Mouse (Mus musculus) cerebellum, postnatal 36 days (tissue): ENCODE measurements around the gene Cfap69.
"Not testable (repeated sequence)": the region's sequence is repeated elsewhere in the genome, so short reads cannot be mapped to it uniquely, and the experiment has no call there.

ENCODE experiments used
- DNase-seq, 2 experiments: peaks; one replicate each; pipeline ENCODE4 v3.0.0; 2021 to 2022; ENCODE audit warnings: mixed read lengths in 2 of 2

Gene Cfap69

DNA sequence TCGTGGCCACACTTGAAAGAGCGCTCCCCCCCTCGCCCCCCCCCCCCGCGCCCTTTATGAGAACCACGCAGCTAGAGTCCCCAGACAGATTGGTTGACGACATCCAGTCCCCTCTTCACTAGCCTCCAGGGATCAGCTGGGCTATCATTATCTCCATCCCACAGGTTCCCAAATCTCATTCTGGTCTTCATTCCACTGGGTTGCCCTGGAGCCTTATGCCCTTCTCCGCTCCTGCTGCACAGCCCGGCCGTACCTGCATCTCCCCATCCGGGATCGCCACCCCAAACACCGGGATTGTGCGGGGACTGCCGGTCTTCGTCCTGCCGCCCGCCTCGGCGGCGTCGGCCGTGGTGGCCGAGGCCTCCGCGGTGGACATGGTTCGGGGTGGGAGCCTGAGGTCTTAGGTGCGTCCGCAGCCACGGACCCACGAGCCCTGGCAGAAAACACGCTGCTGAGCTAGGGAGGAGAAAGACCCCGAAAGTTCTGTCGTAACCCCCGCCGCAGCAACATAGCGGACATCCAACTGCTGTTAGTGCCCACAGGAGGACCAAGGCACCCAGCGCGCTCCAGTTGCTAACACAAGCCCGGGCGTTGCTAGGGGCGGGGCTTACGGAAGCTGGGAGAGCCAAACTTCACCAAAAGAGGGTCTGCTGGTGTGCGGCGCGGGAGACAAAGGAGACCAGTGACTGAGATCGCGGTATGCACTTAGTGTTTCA, at the start of gene Cfap69:
TSS of gene Cfap69 (minus strand) at position 585 of the 716 bp plus-strand sequence.
- DNase-seq: peak; percentile 87 to 90

DNA sequence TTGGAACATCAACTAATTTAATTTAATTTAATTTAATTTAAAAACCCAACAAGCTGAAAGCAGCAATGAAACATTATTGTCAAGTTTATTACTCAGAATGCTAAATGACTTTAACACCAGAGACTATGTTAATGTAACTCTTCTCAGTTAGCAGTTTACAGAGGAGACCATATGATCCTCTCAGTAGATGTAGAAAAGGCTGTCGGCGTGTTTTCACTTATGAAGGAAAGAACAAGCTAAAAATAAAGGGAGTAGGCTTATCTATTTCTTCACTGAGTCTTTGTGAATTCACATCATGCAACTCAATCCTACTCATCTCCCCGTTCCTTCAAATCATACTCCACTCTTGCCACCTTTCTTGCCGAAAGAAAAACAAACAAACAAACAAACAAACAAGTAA, 47.0 kb upstream of the Cfap69 start:
- DNase-seq: no peak

DNA sequence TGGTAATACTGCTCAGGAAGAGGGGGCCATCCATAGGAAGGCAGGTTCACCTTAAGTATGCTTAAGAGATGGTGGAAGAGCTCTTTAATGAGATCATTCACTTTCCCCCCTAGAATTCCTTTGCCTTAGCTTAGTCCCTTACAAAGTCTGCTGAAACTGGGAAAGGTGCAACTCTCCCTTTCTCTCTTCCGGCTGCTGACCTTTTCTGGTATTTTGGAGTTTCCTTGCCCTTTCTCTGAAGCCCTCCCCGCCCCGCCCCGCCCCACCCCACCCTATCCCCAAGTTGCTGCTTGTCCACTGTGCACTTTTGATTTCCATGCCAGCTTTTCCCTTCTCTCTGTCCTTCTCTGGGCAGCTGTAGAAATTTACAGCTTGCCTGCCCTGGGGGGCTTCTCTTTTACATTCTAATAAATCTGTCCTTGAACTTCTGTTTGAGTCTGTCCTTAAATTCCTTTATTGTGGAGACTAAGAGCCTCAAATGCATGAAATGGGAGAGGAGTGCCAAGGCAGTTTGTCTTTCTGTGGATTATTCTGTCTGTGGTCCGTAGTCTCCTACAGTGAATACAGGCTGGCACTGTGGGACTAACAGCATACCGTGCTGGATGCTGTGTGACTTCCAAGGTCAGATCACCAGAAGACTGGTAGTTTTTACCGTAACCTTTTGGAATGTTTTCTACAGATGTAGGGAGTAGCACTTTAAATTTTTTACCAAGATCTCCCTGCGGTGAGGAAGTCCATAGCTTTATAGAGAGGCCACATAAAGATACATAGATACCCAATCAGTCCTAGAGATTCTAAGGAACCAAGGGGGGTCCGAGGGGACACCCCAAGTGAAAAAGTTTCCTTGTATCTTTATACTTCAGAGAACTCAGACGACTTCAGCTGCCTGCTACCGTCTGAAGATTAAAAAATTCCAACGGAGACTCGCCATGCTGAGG, 43.6 kb upstream of the Cfap69 start:
- DNase-seq: no peak

DNA sequence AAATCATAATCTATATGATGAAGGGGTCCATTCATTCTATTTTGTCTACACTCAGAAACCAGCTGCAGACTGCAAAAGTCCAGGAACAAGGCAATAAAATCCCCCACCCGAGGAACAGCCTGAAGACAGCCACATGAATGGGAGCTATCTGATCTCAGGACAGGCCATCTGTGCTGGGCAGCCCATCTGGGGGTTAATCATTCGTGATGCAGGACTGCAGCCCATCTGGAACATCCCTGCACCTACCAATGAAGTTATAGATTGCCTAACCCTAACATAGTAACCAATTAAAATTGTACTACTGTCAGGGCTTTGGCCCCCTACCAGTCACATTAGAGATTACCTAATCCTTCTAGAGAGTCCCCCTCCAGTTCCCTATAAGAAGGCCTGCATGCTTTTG, 41.0 kb upstream of the Cfap69 start:
- no peak for DNase-seq

DNA sequence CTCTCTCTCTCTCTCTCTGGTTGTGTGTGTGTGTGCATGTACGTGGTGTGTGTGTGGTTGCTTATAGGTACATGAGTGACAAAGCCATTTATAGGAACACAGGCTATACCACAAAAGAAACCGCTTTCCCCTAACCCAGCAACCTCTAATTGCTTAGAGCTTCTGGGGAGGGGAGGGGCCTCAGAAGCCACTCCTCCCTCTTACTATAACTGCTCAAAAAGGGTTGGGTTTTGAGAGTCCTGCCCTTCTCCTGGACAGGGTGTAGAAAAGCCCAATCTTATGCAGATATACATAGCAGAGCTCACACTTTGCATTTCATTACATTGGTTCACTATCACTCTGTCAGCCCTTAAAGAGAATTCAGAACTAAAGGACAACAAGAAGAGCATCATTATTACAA, 36.3 kb upstream of the Cfap69 start:
- DNase-seq: no peak

DNA sequence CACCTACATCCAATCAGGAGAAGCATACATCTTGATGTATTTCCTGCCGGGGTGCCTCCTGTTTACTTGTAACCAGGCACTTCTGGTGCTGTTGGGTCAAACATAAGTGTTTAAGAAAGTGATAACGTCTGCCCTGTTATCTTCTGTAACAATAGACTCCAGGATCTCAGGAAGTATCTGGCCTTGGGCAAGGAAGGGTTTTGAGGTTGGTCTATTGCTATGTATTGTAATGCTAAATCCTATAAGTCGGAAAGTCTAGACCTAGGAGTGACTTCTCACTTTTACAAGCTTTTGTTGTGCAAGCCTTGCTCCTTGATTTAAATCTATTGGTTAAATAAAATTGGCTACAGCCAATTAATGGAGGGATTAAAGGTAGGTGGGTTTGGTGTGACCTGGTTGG, 34.8 kb upstream of the Cfap69 start:
- DNase-seq: no peak

DNA sequence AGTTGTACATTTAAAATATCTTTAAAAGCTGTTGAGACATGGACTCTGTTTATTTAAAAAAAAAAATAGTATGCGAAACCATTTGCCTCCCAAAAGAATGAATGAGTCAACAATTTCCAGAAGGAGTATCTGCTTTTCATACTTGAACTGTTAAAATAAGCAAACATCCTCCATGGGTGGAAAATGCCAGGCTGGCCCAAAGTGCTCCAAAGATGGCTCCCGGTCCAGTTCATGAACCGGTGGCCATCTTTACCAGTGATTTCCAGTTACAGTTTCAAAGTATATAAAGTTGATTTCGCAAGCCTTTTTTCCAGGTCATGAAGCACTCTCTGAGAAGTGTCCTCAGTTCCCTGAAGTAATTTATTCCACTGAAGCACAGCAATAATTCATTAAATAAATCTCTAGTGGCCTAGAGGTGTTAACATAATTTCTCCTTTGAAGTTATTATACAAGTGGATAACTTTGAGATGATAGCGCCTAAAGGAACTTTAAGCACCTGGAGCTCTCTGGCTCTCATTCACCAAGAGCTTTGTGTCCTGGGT, 31.4 kb upstream of the Cfap69 start:
- DNase-seq: no peak

DNA sequence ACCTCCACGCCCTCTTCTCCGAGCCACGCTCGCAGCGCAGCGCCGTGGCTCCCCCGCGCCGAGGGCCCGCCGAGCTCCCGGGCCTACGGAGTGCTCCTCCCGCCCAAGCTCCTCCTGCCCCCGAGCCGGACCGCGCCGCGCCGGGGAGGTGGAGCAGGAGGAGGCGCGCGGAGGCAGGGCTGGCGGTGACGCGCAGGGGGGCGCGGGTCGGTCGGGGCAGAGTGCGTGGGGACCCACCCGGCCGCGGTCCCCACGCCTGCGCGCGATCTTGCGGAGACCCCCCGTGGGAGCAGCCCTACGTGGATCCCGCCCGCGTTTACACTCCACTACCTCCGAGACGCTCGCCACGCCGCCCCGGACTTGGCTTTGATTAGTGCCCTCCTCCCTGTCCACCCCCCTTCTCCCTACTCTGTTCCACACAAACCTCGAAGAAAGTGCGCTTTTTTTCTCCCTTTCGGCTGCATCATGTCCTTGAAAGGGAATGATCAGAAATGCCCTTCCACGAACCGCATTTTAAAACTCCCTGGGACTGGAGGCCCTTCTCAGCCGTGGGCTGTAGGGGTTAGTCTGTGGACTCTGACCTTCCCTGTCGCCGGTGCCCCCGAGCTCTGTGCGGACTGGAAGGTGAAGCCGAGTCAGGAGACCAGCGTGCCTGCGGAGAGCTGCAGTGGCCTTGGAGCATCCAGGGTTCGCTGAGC, 30.1 kb upstream of the Cfap69 start, which contains the start of gene Steap2:
TSS of gene Steap2 (minus strand) at position 623 of the 698 bp plus-strand sequence.
- peak; percentile 44 to 57 for DNase-seq

DNA sequence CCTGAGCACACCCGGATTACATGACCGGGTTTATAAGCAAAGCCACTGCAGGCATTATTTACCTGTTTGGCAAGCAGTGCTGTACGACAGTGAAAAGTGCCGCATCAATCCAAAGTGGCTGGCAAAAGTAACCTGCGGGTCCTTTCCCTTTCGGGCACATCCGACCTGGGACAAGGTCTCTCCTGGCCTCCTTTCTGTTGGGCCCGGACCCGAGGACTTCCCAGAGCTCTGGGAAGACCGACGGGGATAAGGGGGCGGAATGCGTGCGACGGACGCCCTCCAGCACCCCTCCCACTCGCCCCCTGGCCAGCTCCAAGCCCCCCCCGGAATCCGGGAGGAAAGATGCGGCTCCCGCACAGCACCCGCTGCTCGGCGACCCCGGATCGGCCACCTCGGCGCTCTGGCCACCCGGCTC, 29.5 kb upstream of the Cfap69 start:
- DNase-seq: peak in 1 of 2 experiments; percentile 31

DNA sequence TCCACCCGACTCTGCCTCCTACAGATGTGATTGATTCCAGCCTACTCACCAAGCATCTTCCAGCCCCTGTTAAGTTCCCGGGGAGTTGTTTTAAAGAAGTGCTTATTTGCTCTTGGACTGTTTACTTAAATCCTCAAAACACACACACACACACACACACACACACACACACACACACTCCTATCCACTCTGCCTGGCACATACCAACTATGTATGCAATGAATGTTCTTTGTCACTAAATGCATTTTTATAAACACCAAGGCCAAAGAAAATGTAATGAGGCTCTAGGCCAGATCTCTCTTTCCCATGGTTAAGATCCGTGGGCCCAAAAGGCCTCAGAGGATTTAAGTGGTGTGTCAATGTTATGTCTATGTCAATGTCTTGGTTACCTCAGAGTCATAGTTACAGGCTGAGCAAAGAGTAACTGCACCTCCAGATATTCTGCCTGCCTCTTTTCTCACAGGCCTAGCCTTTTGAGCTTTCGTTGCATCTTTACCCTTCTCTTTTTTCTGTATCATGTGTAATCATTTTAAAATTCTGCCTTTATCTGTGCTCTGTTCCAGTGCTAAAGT, 28.2 kb upstream of the Cfap69 start:
- no peak for DNase-seq

DNA sequence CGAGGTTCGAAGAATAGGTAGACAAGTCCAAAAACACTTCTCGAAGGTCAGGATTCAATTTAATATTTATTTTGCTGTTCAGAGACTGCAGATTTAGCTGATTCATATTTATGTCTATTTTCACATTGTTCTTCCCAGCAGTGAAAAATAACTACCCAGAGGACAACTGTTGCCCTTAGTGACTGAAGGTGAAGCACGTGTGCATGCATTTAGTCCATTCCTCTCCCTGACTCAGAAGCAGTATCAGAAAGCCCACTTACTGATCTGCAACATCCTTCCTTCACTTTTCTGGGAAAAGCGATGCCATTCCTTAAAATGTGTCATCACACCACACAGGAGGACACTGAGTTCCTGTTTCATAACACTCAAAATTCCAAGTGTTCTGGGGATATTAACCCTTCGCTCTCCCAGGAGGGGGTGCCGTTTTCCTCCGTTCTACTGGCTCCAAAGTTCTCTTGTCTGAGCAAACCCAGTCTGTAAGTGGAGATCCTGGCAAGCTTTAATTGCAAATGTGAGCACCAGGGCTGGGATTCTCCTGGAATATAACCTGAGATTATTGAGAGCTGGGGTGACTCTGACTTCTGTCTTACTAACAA, 25.0 kb upstream of the Cfap69 start:
- DNase-seq: no peak

DNA sequence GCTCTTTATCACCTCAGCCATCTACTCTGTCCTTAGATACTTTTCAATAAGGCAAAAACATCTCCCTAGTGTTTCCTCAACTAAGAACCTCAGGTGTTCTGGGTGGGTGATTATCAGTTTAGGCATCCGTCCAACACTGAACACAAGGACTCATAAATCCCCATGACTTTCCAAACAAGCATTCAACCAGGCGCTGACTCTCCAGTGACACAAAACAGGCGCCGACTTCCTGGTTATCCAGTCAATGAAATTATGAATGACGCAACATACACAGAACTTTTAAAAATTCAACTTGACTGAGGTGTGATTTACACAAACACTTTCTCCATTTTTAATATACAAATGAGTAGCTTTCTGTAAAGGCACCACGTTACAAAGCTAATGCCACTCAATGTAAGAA, 24.2 kb upstream of the Cfap69 start:
- no peak for DNase-seq

DNA sequence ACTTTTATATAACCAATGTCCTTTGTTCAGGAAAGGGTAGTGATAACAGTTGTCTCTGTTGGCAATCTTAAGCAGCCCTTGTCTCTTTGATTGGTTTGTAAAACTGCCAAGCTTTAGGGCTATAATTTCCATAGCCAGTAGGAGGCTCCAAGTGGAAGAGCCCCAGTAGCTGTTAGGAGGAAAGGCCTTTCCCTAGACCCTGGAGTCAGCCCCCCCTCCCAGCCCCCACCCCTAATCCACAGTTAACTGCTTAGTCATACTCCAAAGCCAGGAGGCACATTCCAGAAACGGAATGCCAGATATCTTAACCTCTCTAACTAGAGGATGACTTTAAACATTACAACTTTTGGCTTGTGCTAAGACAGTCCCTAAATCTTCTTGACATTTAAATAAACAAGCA, 22.9 kb upstream of the Cfap69 start:
- DNase-seq: no peak

DNA sequence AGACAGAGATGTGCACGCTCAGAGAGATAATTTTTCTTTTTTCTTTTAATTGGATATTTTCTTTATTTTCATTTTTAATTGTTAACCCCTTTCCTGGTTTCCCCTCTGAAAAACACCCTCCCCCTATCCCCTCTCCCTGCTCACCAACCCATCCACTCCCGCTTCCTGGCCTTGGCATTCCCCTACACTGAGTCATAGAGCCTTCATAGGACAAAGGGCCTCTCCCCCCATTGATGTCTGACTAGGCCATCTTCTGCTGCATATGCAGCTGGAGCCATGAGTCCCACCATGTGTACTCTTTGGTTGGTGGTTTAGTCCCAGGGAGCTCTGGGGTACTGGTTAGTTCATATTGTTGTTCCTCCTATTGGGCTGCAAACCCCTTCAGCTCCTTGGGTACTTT, 20.9 kb upstream of the Cfap69 start:
- DNase-seq: not testable (repeated sequence)

DNA sequence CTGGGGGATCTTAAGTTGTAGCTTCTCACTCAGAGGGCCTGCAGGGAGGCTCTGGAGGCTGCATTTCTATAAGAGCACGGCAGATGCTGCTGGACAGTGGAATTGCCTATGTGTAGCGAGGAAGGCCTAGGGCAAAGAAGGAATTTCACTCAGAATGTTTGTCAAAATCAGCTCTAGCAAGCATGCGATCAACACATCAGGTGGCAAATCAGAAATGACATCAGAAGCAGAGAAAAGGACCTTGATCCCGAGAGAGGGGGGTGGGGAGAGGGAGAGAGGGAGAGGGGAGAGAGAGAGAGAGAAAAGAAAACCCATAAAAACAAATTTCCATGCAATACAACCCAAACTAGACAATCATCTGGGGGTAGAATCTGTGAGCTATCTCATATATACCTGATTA, 19.3 kb upstream of the Cfap69 start:
- DNase-seq: no peak

DNA sequence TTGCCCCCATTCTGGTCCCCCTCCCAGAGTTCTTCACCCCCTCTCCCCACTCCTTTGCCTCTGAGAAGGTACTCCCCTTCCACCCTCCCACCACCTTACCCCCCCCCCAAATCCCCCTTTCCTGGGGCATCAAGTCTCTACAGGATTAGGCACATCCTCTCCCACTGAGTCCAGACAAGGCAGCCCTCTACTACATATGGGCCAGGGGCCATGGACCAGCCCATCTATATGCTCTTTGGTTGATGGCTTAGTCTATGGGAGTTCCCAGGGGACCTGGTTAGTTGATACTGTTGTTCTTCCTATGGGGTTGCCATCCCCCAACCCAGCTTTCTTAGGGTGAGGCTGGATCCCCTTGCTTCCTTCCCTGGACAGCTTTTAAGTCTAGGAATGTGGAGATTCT, 15.4 kb upstream of the Cfap69 start:
- DNase-seq: no peak

DNA sequence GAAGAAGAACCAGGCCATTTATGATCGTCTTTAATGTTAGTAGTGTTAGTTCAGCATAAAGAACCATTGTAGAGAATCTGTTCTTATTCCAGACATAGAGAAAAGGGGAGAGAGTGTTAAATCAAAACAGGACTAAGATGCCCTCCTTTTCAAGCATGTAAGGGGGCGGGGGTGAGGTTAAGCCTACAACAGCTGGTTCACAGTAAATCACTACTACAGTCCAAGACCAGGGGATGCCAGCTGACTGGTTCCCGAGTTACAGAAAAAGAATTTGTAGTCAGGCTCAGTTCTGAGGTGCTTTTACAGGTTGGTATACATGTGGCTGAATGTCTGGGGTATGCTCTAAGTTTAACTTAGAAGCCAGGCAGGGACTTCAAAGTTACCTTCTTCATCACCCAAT, 12.0 kb upstream of the Cfap69 start:
- DNase-seq: no peak

DNA sequence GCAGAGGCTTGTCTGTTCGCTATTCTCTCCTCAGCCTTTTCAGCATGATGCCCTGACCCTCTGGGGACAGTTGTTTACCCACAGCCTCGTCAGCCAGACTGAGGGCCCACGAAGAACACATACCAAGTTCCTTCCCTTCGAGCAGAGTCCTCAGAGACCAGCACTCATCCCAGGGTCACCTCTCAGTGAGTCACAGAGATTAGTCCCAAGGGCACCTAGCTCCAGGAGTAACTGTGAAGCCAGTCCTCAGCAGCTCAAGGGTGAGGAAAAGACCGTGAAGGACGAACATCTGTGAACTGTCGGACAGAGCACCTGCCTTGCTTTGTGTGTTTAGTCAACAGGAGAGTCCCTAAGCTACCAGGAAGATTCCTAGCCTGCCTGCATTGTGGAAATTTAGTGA, 4.9 kb upstream of the Cfap69 start:
- no peak for DNase-seq

DNA sequence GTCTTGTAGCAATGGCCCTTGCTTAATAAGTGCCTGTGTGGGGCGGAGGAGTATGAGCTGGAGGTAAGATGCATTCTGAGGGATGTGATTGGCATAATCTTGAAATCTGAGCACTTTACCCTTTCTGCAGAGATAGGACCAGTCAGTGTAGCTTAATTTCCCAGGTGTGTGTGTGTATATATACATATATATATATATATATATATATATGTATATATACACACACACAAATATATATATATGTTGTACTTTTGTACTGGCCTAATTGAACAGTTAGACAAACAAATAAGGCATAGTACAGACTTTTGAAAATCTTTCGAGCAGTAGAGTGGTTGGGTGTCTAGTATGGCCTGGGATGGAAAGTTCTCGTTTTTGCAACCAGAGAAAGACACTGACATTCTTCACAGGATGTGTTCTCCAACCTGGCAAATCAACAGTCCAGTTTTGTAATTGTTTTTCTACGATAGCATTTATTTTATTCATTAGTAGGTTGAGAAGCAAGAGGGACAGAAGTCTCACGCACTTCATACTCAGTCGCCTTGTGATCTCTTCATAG, 410 bp upstream of the Cfap69 start:
- DNase-seq: no peak

DNA sequence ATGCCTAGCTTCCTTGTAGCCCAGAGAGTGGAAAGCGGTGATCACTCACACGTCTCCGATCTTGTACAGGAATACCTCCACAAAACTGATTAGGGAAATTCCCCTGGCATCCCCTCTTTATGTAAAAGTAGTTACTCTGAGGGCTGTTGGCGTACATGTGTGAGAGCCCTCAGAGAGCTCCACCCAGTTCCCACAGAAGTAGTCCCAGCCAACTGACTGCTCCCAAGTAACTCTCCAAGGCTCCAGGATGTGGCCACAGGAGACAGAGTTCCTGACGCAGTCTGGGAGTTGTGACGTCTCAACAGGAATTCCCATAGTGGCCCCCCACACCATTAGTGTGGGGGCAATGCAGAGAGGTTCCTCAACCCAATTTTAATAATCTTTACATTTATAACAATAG, 982 bp downstream of the Cfap69 start:
- no peak for DNase-seq

DNA sequence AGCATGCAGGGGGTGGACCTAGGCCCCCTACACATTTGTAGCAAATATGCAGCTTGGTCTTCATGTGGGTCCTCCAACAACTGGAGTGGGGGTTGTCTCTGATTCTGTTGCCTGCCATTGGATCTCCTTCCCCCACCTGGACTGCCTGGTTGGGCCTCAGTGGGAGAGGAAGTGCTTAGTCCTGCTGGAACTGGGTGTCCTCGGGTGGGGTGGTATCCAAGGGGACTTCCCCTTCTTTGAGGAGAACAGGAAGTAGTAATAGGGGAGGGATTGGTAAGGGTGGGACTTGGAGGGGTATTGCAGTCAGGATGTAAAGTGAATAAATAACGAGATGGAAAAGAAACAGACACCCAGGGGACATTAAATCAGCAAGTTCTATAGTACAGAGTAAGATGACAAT, 5.4 kb downstream of the Cfap69 start:
- DNase-seq: no peak

DNA sequence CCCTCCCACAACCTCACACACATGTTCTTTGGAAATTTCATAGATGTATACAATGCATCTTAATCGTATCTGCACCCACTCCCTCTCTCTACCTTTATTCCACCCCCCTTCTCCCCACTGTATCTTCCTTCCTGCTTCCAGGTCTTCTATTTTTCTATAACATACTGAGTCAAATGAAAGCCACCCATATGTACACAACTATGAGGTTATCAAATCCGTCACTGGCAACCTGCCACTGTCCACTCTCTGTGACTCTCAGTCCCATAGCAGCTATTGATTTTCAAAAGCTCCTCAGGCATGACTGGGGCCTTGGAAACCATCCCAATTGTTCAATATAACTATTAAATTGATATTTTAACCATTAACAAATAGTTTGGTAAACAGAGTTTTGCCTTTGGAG, 6.1 kb downstream of the Cfap69 start:
- no peak for DNase-seq
